Mouse (Mus musculus) telencephalon, adult 2 months (tissue): ENCODE data around the gene Faf1.

Experiments used
- DNase-seq: peaks from one replicate; pipeline ENCODE4 v3.0.0-alpha.2; 2011; ENCODE audit warnings: low read depth, low spot score

Gene Faf1

GRCm38 (mm10) chr4:109676218-109677215, at the start of gene Faf1:
TSS of gene Faf1 (plus strand) at chr4:109676588.
- peak; percentile 94 for DNase-seq

DNA sequence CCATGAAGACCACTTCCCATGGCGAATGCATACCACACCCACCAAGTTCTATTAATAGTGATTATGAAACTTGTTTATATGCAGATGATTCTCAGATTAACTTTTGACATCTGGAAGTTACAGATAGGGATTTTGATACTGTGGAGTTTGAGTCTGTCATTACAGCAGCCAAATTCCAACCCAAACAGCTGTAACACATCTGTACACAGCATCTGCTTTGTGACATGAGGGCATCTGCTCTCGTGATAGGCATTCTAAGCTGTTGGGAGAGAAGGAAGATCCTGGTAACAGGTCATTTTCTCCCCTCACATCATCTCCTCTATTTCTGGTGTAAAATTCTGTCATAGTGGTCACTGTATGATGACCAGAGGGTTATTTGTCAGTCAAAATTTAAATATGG, 46.2 kb upstream of the Faf1 start:
- no peak for DNase-seq

GRCm38 (mm10) chr4:109631029-109631428, 45.4 kb upstream of the Faf1 start:
- peak; percentile 13 for DNase-seq

DNA sequence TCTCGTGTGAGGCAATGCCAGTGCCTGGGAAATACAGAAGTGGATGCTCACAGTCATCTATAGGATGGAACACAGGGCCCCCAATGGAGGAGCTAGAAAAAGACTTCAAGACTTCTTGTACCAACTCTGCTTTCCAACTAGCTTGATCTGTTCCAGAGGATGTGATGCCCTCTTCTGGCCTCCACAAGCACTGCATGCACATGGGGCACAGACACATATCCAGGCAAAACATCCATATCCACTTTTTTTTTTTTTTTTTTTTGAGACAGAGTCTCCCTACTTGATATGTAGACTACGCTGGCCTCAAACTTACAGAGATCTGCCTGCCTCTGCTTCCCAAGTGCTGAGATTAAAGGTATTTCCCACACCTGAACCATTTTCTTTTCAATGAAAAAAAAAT, 41.4 kb upstream of the Faf1 start:
- DNase-seq: no peak

DNA sequence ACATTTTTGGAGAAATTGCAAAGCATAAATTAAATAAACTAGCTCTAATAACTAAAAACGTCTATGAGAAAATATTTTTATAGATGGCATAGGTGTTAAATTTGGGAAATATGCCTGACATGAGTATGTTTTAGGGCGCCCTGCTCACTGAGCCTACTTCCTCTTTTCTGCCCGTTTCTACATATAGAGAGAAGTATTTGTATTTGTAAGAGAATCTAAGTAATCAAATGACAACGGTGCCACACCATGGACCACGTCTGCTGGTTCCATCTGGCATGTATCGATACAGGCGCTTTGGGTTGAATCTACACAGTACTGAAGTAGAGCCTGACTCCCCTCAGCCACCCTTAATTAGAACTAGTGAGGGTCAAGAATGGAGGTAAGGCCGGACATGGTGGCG, 37.0 kb upstream of the Faf1 start:
- DNase-seq: no peak

- DNase-seq: no peak
These were observed 36.2 kb upstream of the Faf1 start for GRCm38 (mm10) chr4:109640141-109640540.

- no peak for DNase-seq
These were observed 34.9 kb upstream of the Faf1 start for GRCm38 (mm10) chr4:109641451-109641850.

DNA sequence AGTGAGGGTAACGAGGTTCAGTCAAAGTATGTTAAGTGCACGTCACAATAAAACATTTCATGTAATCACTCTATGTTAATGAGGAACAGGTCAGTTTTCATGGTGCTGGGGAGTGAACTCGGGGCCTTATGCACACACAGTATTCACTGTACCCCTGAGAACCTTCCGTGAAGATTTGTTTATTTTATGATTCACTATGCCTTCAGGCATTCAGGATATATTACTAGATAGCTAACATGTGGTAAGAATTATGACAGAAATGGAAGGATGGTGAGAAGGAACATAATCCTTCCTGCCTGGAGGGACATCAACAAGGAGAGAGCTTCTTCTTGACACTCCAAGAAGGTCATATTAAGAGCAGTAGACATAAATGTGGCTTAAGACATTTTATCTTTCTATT, 29.1 kb upstream of the Faf1 start:
- DNase-seq: no peak

DNA sequence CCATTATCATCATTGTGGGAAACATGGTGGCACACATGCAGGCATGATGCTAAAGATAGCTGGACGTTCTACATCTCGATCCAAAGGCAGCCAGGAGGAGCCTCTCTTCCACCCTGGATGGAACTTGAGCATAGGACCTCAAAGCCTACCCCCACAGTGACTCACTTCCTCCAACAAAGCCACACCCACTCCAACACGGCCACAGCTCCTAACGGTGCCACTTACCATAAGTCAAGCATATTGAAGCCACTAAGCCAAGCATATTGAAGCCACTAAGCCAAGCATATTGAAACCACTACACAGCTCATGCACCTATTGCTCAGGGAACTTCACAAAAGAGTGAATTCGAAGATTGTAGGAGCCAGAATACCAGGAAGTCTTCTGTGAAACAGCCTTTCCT, 27.1 kb upstream of the Faf1 start:
- DNase-seq: no peak

DNA sequence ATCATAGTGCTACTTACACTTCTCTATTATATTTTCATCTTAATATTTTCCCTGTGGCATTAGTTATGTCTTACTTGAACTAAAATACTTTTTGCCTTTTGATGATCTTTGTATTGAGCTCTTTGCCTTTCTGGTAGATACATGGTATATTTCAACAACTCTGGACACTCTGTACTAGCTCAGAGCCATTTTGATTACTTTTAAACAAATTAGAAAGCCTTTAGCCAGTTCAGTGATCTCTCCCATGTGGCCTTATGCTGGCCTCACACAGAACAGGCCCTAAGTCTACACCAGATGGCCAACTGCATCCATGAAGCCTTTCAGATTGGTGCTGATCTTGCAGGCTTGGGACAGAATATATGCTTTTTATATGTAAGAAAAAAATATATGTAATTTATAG, 23.1 kb upstream of the Faf1 start:
- DNase-seq: no peak

- no peak for DNase-seq
These were observed 21.7 kb upstream of the Faf1 start for GRCm38 (mm10) chr4:109654701-109655100.

- DNase-seq: no peak
These were observed 20.6 kb upstream of the Faf1 start for GRCm38 (mm10) chr4:109655738-109656137.

GRCm38 (mm10) chr4:109656301-109656700, 20.1 kb upstream of the Faf1 start:
- no peak for DNase-seq

DNA sequence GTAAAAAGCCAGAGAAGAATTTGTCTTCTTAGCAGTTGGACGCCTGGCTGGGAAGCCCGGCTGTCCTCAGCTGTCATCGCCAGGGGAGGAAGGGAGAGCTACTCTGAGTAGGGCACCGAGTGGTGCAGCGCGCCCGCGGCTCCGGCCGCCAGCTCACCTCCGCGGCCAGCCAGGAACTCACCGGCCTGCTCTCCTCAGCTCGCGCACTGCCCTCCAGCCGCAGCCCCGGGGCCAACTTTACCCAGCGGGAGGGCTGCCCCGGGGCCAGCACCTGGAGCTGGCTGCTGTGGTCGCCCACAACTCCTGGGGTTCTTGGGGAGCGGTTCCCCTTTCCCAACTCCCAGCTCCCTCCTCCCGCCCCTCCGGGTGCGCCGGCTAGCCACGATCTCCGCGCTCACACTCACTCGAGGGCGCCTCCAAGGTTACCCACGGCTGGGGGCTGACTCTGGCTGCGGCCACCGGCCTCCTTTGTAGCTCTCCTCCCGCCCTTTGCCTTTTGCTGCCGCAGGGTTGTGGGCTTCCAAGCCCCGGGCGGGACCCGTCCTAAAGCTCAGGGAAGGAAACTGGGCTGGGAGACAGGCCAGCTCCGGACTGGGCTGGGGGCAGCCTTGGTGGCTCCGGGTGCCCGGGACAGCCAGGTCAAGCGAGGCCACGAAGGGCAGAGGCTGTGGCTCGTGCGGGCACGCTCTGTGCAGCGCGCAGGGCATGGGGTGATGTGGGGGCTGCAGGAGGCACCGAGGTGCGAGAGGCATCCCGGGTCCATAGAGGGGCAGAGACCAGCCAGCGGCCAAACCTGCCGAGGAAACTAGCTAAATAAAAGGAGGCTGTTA, 19.2 kb upstream of the Faf1 start:
- no peak for DNase-seq

GRCm38 (mm10) chr4:109657851-109658500, 18.4 kb upstream of the Faf1 start:
- no peak for DNase-seq

DNA sequence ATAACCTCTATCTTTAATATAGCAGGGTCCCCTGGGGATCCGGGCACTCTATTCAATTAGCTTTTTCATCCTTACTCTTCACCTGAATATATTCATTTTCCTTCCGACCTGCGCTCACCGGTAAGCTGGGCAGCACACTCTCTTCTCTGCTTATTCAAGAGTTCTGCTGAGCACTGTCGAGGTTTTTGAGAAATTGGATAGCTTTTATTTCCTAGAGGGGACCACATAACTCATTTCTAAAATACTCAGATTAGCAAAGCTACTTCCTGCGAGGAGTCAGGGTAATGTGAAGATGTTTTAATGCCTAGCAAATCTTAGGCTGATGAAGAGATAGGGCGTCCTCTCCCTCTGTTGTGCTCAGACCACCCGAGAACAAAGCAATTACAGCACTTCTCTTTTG, 17.6 kb upstream of the Faf1 start:
- no peak for DNase-seq

DNA sequence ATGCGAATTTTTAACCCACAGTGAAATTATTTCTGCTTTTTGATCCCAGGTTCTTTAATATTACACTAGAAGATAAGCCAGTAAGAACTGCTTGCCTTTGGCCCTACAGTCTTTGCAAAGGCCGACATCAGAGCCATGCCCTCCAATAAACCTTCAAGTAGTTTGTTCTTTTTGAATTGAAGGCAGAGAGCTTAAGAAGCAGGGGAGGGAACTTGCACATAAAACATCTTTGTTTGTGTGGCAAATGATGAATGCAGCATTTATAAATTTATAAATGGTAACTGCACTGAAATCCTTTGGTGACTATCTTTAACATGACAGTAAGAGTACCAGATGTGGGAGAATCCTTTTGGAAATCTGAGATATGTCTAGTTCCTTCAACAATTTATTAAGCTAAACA, 16.8 kb upstream of the Faf1 start:
- no peak for DNase-seq

GRCm38 (mm10) chr4:109660568-109660967, 15.8 kb upstream of the Faf1 start:
- no peak for DNase-seq

DNA sequence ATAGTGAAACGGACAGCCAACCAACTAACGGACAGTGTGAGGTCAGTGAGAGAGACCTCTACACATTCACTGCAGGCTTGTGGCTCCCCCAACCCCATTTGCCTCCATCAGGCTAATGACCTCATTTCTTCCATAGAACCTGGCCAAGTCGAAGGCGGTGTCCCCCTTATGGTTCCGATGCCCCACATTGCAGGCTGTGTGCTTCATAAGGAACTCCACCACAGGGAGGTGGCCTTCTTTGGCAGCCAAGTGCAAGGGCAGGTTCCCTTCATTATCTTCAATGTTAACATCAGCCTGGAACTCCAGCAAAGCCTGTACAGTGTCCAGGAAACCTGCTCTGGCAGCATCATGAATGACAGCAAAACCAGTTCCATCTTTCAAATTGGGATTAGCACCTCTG, 15.2 kb upstream of the Faf1 start:
- DNase-seq: no peak

DNA sequence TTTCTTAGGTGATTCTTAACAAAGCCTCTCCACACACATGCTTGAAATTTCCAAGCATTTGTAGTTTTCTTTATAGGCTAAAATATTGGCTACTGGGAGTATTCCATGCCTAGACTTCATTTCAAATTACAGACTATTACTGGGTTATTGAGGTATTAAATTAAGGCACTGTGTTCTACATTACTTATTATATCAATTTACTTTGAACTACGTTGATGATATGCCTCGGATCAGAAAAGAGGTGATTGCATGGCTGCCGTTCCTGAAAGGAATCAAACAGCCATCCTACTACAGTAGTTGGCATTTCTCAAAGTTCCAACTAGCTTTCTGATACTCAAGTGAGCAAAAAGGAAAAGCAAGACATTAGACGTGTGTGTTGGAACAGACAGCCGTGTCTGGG, 14.1 kb upstream of the Faf1 start:
- DNase-seq: no peak

GRCm38 (mm10) chr4:109664091-109664490, 12.3 kb upstream of the Faf1 start:
- DNase-seq: no peak
